Mouse (Mus musculus) brown adipose tissue, adult 24 weeks (tissue): ENCODE results near the gene Srsf2. TPM values are rescaled to one million over a fixed set of nuclear protein-coding genes. Genes with fewer than 3 reads are reported as not detected.
A peak's percentile ranks its signal among the peaks of the same experiment; 100 is the strongest.
"Not testable (repeated sequence)": the region's sequence is repeated elsewhere in the genome, so short reads cannot be mapped to it uniquely, and the experiment has no call there.

Experiments
- H3K27ac ChIP-seq: fragments of 200-500 bp; replicated peaks from 2 replicates; pipeline ENCODE4 v1.5.1; 2012; ENCODE audit warnings: low read depth, mild to moderate bottlenecking, low read length
- H3K4me1 ChIP-seq: fragments of 200-500 bp; 2 replicates; pipeline ENCODE4 v1.6.1; 2012; ENCODE audit warnings: low read length, mixed read lengths; ENCODE audit not compliant: control insufficient read depth, insufficient read depth, insufficient read length
- H3K4me3 ChIP-seq: fragments of 200-500 bp; 2 replicates; pipeline ENCODE4 v1.5.1; 2012; ENCODE audit warnings: low read depth, mild to moderate bottlenecking, low read length, moderate library complexity; ENCODE audit not compliant: insufficient read depth
- polyA plus RNA-seq: library from polyadenylated mRNA; stranded (reverse); fragments of >200 nt; gene quantifications from 2 replicates; pipeline ENCODE4 v1.2.4, GENCODE M21; 2012; ENCODE audit not compliant: missing spikeins, insufficient read depth, insufficient read length

Gene Srsf2
- polyA plus RNA-seq, 1 experiment = 98.3 TPM

DNA sequence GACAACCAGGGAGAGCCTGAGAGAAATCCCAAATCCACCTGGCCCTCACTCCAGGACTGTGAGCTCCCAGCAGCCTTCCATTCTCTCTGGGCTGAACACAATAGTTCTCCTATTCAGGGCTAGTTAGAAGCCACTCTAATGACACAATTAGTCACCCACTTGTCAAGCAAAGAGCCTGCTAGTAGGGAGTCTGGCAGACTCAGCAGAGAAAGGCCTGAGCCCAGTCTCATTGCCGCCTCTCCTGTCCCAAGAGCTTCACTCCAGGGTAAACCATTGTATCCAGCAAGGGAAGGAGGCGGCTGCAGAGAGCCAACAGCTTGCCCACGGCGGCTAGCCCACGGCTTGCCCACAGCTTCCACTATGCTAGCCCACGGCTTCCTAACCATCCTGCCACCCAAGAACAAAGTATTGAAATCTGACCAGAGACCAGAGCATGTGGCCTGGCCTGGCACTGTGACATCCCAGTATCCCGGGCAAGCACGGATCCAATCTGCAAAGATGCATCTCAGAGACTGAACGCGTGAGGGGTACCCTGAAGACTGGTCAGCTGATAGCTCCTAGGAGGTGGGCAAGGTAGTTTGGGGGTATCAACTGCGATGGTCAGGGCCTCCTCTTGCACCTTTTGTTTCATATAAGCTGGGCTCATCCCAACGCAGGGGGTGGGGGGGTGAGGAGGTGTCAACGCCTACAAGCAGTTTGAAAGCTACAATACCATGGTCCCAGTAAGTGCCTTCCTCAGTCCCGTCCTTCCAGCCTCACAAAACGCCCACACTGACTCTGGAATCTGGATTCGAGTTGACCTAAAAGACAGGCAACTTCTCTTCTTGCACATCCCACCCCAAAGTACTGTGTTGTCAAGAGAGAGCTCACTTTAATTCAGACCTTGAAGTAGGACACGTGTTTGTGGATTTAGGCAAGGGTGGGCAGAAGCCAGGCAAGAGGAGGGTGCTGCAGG, 26.1 kb downstream of the Srsf2 start:
- H3K27ac ChIP-seq = peak overlapping the region; percentile 26; the same call in 1 of the 2 replicates

DNA sequence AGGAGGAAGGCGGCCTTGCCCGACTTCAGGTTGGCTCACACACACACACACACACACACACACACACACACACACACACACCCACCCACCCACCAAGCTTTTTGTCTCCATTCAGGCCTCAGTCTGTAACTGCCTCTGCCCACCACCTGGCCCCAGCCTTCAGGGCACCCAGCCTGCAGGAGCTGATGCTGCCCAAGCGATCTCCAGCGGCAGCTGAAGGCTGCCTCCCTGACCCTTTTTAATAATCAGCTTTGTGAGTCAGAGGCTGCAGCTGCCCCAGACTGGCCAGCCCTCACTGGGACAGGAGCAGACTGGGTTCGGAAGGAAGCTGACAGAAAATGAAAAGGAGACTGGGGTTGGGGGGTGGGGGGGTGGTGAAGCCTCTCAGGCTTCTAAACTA, 27.7 kb downstream of the Srsf2 start:
- peak overlapping the region; percentile 13; the same call in 1 of the 2 replicates for H3K4me3 ChIP-seq
- peaks cover 13% of the 10 kb centered on the region for H3K4me1 ChIP-seq
- peak overlapping the region; percentile 32; the same call in 1 of the 2 replicates for H3K27ac ChIP-seq

More for the DNA sequence above, 26.1 kb downstream of the Srsf2 start:
- Histone ChIP-seq H3K4me1 (peaks cover 2% of the 10 kb centered on the region), H3K4me3 (peak overlapping the region; percentile 78)

DNA sequence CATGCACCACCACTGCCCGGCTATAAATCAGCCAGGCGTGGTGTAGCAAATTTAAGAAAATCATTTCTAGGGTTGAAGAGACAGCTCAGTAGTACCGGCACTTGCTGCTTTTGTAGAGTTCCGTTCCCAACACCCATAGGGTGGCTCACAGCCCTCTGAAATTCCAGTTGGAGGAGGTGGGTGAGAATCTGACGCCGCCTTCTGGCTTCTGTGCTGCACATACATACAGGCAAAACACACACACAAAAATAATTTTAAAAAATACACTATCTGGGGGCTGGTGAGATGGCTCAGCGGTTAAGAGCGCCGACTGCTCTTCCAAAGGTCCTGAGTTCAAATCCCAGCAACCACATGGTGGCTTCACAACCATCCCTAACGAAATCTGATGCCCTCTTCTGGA, 29.0 kb downstream of the Srsf2 start:
- not testable (repeated sequence) for H3K4me3 ChIP-seq, H3K27ac ChIP-seq
- peaks cover 17% of the 10 kb centered on the region for H3K4me1 ChIP-seq

DNA sequence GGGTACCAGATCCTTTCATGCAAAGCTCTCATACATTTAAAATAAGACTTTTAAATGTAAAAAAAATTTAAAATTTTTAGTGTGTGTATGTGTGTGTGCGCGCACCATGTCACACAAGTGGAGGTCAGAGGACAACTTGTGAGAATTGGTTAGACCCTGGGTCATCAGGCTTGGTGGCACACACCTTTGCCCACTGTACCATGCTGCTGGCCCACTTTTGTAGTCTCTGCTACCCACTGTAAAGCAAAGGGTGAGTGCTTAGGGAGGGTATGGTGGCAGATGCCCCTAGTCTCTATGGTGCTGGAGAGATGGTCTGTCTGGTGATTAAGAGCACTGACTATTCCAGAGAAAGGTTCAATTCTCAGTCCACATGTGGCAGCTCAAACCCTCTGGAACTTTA, 29.6 kb downstream of the Srsf2 start:
- Histone ChIP-seq H3K27ac (no peak overlapping the region), H3K4me1 (peaks cover 17% of the 10 kb centered on the region), H3K4me3 (no peak overlapping the region)

DNA sequence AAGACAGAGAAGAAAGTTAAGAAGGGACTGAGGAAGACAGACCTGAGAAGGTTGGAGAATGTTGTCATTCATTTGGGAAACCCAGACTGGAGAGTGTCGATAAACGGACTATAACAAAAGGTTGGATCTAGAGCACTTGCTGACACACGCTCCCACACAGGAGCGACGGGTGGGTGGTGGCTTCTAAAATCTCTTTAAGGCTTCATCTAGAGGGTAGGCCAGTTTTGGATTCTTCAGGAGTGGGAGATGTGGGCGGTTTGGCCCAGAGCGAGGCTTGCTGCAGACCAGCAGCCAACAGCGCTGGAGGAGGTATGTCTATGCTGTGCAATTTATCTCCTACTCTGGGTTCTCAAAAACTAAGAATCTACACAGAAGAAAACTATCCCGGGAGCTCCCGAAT, 30.3 kb downstream of the Srsf2 start:
- no peak overlapping the region for H3K27ac ChIP-seq
- H3K4me3 ChIP-seq = no peak overlapping the region
- peaks cover 17% of the 10 kb centered on the region for H3K4me1 ChIP-seq

DNA sequence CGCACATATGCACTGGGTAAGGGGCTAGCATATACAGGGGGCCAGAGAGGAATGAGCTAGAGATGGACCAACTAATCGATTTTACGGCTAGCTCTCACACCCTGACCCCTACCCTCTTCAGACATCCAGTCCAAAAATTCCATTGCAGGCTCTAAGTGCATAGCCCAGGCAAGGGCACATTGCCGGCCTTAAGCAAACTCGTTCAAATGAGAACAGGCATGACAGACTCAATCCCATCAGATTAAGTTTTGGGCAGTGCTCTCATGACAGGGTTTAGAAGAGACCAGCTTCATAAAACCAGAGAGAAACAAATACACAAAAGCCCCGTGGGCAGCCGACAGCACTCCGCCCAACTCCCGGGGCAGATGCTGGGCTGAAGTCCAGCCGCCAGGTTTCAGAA, 30.7 kb downstream of the Srsf2 start:
- Histone ChIP-seq H3K4me1 (peaks cover 17% of the 10 kb centered on the region), H3K4me3 (no peak overlapping the region), H3K27ac (no peak overlapping the region)

DNA sequence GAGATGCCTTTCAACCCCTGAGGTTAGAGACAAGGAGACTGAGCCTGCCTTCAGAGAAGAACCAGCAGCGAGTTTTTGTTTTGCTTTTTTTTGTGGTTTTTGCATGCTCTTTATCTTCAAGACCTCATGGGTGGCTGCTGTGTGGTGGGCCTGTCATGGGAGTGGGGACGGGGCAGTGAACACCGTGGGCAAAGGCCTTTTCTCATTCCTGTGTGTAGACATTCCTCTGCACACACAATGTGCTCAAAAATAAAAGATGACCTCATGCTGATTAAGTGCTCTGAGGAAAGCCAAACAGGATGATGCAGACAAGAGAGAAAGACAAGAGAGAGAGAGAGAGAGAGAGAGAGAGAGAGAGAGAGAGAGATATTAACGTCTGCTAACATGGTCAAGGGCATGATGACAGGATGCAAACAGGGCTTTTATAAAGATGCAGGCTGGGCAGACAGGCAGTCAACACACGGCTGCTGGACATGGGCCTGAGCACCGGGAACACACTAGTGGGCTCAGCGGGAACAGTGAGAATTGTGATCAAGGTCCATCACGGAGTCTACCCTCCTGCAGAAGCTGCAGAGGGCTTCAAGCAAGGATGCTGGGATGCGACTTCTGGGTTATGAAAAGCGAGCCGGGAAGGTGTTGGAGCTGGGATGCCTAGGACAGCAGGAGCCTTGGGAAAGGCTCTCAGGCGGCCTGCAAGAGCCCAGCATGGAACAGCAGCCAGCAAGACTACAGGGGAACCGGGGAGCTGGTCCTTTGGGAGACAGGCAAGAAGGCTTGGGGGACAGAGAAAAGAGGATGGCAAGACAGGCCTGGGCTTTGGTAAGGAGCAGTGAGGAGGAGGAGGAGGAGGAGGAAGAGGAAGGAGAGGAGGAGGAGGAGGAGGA, 31.6 kb downstream of the Srsf2 start:
- H3K4me3 ChIP-seq = no peak overlapping the region
- H3K27ac ChIP-seq = peak overlapping the region; percentile 10
- peaks cover 15% of the 10 kb centered on the region for H3K4me1 ChIP-seq

DNA sequence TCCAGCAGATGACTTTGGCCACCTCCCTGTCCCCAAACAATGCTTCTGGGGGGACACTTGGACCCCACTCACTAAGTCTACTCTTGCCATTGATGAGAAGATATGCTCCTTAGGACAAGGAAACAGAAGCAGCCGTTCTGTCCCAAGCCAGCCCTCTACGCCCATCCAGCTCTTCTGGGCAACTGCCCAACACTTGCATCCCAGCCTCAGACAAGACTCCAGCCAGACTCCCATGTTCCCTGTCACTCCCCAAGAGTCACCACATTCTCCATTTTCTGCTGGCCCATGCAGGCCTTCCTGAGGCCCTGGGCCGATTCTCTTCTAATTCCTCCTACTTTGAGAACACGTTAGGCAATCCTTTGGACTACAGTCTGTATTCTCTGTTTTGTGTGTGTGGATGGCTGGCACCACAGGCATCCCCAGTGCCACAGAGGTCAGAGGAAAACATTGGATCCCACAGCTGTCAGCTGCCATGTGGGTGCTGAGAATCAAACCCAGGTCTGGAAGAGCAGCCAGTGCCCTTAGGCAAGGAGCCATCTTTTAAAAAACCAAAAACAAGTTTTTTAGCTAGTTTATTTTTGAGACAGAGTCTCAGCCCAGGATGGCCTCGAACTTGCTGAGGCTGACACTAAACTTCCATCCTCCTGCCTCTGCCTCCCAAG, 32.8 kb downstream of the Srsf2 start:
- Histone ChIP-seq H3K4me3 (no peak overlapping the region), H3K4me1 (peaks cover 18% of the 10 kb centered on the region), H3K27ac (peak overlapping the region; percentile 1; the same call in 1 of the 2 replicates)

DNA sequence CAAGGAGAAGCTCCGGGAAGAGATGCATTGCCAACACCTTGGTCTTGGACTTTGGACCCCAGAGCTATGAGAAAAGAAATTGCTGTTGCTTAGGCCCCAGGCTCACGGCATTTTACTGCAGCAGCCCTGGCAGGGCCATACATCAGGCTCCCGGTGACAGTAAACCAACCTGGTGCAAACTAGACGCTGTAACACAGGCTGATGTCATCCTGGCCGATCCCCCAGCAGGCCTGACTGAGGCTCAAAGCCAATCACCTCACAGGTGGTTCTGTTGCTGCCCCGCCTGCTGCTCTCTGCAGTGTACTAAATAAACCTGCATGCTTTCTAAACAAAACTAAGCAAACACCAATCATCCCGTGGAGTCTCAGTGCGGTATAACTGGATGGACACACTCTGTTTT, 34.2 kb downstream of the Srsf2 start:
- Histone ChIP-seq H3K27ac (no peak overlapping the region), H3K4me3 (no peak overlapping the region), H3K4me1 (peaks cover 27% of the 10 kb centered on the region)

DNA sequence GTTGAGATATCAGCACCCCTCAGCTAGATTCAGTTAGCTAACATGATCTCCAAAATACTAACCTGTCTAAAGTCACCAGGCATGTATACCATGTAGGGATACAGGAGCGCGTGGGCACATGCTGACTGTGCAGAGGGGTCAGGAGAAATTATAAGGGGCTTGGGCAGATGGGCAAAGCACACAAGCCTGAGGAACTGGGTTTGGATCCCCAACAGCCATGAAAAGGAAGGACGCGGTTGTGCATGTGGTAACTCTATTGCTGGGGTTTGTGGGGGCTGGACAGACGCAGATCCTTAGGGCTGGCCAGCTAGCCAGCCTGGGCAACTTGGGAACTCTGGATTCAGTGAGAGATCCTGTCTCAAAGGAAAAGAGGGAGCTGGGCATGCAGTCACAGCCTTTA, 35.3 kb downstream of the Srsf2 start:
- peaks cover 33% of the 10 kb centered on the region for H3K4me1 ChIP-seq
- no peak overlapping the region for H3K4me3 ChIP-seq
- H3K27ac ChIP-seq = no peak overlapping the region

DNA sequence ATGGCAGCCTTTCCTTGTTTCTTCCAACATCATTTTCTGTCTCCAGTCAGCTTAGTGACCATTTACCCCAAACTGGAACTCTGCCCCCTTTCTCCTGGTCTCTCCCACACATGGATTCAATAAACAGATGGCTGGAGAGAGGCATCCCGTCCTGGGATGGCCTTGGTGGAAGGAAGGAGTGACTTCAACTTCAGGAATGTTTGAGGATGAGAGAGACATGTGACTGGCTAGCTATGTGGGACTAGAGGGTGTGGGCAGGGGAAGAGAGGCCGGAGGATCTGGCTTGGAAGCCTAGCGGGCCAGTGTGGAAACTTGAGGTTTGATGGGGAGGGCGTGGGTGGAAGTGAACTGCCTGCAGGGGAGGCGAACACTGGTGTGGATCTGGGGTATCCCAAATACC, 36.1 kb downstream of the Srsf2 start:
- H3K27ac ChIP-seq = peak overlapping the region; percentile 34
- H3K4me3 ChIP-seq = no peak overlapping the region
- peaks cover 33% of the 10 kb centered on the region for H3K4me1 ChIP-seq

DNA sequence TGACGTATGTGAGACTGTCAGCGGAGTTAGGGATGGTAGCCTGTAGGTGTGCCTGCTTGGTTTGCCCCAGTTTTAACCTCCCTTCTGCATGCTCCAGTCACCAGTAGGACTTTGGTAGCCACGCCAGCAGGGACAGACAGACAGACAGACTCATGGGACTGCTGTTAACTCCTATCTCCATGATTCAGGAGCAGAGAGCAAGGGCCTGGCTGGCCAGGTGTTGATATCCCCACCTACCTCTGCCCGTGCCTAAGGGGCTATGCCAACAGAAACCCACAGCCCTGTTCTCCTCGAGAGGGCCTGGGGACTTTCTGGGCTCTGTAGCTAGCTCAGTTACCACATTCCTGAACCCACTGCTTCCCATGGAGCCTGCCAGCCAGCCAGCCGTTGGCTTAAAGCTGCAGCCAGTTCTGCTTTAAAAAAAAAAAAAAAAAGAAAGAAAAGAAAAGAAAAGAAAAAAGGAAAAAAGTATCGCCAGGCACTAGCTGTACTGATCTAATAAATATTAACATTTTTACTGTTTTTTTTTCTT, 37.9 kb downstream of the Srsf2 start:
- peak overlapping the region; percentile 61 for H3K27ac ChIP-seq
- no peak overlapping the region for H3K4me3 ChIP-seq
- H3K4me1 ChIP-seq = peaks cover 19% of the 10 kb centered on the region

DNA sequence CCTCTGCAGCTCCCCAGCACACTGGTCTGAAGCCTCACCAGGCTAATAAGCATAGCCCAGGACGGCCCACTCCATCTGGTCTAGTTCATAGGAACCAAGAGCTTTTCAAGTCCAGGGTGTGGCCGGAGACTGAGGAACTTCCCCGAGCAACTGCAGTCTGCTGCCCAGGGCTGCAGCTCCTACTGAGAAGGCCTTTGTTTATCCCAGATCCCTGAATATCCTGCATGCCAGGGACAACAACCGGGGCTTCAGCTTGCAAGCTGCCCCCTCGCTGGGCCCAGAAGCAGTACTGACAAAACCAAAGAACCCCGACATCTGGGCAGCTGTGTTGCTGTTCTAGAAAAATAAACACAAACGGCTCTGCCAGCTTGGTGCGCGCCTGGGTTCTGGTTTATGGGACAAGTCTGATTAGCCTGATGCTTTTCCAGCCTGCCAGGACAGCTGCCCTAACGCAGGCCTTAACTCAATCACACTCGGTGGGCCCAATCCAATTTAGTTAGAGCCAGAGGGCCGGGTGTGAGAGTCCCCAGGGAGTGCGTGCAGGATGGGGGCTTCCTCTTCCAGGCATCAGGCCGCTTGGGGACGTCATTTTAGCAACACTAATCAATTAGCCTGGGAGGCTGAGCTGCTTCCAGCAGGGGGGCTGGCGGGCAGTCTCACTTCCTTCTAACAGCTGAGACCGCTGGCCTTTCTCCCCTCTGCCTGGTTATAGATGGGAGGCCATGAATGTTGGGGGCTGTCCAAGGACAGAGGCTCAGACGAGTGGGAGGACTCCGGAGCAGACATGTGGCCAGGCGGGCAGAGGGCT, 38.6 kb downstream of the Srsf2 start:
- Histone ChIP-seq H3K4me3 (no peak overlapping the region), H3K4me1 (peaks cover 19% of the 10 kb centered on the region), H3K27ac (peak overlapping the region; percentile 61)

DNA sequence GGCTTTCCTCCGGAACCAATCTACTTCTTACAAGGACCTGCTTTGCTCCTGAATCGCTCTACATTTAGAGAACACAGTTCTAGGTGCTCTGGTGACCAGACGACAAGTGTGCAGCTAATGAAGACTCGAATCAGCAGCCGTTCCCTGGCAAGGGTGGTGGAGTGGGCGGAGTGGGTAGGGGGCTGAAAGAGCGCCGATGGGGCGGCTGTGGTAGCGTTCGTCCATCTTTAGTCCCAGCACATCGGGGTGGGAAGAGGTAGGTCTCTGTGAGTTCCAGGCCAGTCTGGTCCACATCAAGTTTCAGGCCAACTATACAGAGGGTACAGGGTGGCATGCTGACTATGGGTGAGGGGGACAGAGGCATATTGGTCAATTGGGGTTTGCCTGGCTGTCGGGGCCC, 39.3 kb downstream of the Srsf2 start:
- Histone ChIP-seq H3K4me3 (no peak overlapping the region), H3K27ac (peak overlapping the region; percentile 61), H3K4me1 (peaks cover 19% of the 10 kb centered on the region)
